Mouse (Mus musculus) ES-E14 (cell line): ENCODE measurements around the gene Serinc2.

Experiments used
- CHD2 ChIP-seq: IDR thresholded peaks from 2 replicates; pipeline ENCODE4 v1.6.1; 2014; ENCODE audit warnings: mild to moderate bottlenecking, low read depth, low read length, inconsistent platforms
- HCFC1 ChIP-seq: IDR thresholded peaks from 2 replicates; pipeline ENCODE4 v1.6.1; 2012; ENCODE audit warnings: low read length, inconsistent platforms, borderline replicate concordance; ENCODE audit not compliant: insufficient read depth
- MAFK ChIP-seq: IDR thresholded peaks from 2 replicates; pipeline ENCODE4 v1.6.1; 2014; ENCODE audit warnings: mild to moderate bottlenecking, low read depth, low read length, inconsistent platforms; ENCODE audit not compliant: insufficient read depth
- ZNF384 ChIP-seq: IDR thresholded peaks from 2 replicates; pipeline ENCODE4 v1.6.1; 2012; ENCODE audit warnings: low read depth, low read length, inconsistent platforms

DNA sequence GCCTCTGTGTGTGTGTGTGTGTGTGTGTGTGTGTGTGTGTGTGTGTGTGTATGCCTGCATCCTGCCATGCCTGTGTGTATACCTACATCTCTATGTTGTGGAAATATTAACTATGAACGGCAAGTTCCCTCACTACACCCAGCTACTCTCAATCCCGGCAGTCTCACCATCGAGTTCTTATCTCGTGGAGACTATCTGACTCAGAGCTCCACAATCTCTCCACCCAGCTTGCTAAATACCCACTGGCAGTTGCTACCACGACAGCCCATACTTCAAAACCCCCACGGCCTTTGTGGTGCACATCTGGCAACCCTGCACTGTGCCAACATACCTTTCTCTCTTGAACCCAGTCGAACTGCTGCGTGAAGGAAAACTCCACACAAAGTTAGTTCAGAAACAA is 34.3 kb downstream of the Serinc2 start:
- TF ChIP-seq MAFK (no peak), ZNF384 (no peak), HCFC1 (no peak), CHD2 (no peak)
